Mouse (Mus musculus): ENCODE measurements around the gene Prkg1.
"Not testable (repeated sequence)": the region's sequence is repeated elsewhere in the genome, so short reads cannot be mapped to it uniquely, and the experiment has no call there.

The Prkg1 gene

DNA sequence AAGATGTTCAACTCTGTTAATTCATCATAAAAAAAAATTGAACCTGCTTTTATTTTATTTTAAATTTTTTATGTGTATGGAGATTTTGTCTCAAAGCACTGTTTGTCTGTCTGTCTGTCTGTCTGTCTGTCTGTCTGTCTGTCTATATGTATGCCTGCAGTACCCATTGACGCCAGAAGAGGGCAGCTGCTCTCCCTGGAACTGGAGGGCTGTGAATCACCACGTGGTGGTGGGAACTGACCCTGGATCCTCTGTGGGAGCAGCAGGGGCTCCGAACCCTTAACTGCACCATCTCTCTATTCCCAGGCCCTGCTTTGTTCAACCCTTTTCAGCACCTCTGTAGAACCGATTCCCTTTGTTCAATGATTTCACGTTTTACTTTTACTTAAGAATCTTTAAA, 338.7 kb downstream of the Prkg1 start:
- DNase-seq (ENCODE audit: low spot score): no peak

DNA sequence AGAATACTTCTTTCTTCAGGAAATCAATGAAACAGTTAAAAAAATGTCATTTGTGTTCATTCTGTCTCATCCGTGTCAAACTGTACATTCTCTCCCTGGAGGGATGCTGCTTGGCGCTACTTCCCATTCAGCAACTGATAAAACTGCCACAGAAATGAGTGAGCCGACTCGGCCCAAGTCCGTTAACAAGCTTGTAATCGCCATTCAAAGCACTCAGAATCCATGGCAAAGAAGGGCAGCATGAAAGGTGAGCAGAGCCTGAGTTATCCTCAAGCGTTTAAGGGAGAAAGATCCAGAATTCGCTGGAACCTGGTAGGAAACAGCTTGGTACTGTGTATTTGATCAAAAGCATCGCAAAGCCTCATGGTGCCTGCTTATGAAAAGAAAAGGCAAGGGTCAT, 339.6 kb downstream of the Prkg1 start:
- no peak for DNase-seq (ENCODE audit: low spot score)

DNA sequence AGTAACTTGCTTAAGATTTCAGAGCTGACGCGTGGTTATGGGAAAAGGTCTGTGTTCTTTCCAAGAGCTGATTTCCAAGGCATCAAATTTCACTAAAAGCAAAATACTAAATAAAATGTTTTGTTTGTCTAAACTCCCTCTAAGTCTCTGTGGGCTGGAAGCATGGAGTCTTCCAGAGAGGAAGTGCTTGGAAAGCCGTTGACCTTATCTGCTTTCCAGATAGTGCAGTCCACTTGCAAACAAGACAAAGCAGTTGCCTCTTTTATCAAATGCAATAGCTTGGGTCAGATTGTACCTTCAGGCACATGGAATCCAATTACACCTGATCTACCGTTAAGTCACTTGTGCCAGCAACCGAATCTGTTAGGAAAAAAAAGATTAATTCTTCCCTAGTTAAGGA, 340.5 kb downstream of the Prkg1 start:
- DNase-seq (ENCODE audit: low spot score): no peak

DNA sequence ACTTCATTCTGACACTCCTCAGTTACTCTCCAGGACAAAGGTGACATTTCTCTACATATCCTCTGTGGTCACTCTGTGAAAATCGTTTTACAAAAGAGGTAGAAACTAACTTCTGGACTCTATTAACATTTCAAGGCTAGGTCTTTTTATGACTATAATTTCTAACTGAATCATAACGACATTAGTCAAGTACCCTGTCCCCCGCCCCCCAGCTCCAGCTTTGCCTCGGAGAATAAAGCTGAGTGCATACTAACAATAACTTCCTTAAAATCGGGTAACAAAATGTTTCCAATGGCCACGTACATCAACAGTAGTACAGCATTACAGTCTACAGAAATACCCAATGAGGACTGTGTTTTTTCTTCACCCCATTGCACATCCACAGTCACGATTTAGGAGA, 351.3 kb downstream of the Prkg1 start:
- no peak for DNase-seq (ENCODE audit: low spot score)

DNA sequence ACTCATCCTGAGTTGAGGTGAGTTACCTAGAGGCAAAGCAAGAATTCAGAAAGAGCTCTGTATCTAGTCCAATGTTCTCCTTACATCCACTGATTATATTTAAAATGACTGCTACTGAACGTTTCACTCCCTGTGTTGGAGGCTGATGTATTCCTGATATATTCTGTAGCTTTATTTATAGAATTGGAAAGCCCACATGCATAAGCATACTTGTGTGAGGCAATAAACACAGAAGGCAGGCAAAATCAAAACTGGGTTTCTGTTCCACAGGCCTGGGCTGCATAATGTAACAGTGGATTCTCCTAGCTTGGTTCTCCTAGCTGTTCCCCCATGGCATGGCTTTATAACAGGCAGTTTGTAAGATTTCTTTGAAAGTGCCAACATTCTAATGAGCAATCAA, 368.7 kb downstream of the Prkg1 start:
- no peak for DNase-seq (ENCODE audit: low spot score)

DNA sequence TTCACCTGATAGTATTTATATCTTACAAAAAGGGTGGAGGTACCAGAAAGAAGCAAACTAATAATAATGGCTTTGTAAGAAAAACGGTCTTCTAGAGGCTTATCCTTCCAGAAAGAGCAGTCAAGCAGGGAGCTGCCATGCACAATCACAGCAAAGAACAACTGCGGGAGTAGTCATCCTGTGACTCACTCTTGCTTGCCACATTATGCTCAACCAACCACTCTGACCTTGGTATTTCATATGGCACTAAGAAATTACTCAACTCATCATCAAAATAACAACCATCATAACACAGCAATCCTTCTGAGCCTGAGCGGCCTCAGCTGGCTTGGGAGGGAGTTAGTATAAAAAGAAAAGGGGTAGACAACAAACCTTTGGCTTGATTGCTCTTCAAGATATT, 379.5 kb downstream of the Prkg1 start:
- no peak for DNase-seq (ENCODE audit: low spot score)

DNA sequence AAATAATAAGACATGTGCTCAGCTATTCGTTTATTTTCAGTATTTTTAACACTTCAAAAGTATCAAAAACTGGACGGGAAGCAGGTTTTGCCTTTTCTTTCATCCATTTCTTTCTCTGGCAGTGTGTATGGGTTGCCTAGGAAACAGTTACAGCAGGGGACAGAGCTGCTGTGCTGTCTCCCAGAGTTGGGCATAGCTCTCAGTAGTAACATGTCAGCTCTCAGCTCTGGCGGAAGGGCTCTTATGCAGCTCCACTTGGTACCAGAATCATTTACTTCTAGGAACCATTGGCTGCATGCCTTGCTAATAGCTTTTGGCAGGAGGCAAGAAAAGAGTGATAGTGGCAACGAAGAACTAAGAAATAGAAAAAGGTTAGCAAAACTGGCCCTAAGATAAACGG, 381.0 kb downstream of the Prkg1 start:
- peak; percentile 6 for DNase-seq (ENCODE audit: low spot score)

DNA sequence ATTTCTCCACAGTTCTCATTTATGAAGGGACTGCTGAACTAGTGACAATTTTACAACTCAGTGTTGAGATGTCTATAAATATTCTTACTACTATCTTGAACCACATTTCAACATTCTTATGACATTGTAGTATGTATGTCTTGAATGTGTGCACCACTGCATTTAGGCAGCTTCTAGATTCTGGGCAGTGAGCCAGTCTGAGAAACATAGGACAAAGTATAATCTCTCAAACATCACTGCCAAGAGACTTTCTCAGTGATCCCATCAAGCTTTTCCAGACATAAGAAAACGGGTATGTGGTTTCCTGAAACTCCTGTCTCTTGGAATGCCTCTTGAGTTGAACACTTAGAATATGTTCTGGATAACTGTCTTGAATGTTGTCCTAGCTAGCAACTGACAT, 394.7 kb downstream of the Prkg1 start:
- no peak for DNase-seq (ENCODE audit: low spot score)

DNA sequence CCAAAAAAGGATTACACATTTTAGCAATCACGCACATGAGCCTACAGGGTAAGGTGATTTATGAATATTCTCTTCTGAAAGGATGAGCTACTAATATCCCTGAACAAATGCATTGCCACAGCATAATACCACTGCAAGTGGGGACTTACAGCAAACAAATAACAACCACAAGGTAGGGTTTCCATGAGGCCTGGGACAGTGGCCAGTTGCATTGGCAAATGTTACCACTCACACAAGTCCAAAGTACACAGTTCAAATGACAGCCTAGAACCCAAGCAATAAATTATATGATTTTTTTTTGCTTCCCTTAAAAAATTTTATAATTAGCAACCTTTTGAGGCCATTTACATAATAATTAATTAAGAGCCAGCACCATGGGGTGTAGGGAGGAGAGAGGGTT, 395.7 kb downstream of the Prkg1 start:
- DNase-seq (ENCODE audit: low spot score): no peak

DNA sequence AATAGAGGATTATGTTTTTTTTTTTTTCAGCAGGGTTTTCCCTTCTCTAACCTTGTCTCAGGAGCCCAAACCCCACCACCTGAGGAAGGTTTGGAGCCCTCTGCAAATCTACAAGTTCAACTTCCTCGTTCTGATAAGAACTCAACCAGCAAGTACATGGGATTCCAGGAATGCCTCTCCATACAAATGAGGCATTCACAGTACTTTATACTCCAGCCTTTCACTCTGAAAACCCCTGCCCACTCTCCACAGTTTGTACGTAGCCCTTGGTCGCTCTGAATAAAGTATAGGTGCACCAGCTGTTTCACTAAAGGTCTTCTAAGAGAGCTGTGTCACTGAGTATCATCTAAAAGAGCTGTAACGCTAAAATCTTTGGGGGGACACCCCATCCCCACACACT, 402.8 kb downstream of the Prkg1 start:
- no peak for DNase-seq (ENCODE audit: low spot score)

DNA sequence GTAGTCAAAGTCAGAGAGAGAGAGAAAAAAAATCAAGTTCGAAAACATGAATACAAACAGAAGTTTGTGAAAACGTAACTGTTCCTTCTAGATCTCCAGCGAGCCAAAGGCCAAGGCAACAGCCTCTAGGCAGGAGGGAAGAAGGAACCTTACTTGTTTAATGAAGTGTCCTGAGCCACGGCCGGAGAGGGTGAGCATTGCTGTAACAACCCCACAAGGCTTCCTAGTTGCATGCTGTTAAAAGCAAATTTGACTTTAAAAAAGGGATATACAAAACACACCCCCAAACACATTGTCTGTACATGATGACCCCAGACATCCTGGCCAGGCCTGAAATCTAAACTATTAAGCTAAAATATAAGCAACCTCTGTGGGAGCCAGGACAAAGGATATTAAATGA, 403.3 kb downstream of the Prkg1 start:
- DNase-seq (ENCODE audit: low spot score): peak; percentile 10

DNA sequence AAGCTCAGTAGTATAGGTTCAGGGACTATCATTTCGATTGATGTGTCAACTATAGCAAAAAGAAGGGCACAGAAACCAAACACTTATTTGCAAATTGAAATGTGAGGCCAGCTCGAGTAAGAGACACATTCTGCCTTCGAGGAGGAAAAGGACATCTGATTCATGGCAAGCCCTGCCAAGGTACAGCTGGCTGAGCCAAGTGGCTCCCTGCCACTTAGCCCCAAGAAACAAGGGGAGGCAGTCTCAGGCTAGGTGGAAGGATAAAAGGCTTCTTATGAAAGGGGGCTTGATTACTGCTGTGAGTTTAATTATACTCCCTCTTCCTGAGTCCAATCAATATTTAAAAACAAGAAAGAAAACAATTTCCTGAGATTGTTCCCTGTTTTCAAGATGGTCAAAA, 403.7 kb downstream of the Prkg1 start:
- peak; percentile 64 for DNase-seq (ENCODE audit: low spot score)

DNA sequence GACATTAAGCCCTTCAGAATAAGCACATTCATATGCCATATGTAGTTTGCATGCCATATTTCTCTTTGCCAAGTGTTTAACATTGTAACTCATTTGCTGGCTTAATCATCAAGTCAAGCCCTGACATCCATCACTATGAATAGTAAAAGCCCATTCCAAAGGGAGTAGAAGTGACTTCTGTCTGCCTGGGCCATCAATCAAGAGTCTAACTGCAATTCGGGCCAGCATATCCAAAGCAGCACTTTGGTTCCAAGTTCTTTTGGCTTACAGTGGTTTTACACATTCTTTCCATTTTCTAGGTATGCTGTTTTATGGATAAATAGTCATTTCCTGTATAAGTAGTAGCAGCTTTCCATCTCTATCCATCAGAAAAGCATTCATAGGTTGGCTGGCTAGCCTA, 409.9 kb downstream of the Prkg1 start:
- DNase-seq (ENCODE audit: low spot score): no peak

DNA sequence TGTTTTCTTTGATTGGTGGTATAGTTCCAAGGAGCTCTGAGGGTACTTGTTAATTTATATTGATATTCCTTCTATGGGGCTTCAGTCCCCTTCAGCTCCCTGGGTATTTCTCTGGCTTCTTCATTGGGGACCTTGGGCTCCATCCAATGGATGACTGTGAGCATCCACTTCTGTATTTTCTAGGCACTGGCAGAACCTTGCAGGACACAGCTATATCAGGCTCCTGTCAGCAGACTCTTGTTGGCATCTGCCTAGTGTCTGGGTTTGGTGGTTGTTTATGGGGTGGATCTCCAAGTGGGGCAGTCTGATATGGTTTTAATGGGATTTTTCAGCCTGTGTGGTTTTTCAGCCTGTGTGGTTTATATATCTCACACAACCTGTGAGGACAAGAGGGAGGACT, 412.0 kb downstream of the Prkg1 start:
- DNase-seq (ENCODE audit: low spot score): not testable (repeated sequence)

DNA sequence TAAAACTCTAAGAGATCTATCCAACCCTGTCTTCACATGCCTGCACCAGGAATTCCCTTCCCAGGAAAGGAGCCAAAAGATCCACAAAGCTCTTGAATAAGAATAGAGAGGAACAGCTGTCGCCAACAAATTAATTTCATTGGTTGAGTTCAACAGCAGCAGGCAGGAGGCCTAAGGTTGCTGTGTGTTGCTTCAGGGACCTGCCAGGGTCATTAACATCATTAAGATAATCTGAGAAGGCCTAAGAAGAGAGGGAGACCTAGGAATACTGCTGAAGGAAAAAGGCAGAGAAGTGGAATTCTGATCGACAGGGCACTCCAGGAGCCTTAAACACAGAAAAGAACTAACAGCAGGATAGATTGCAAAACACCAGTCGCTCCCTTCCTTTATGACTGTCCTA, 413.0 kb downstream of the Prkg1 start:
- DNase-seq (ENCODE audit: low spot score): no peak

DNA sequence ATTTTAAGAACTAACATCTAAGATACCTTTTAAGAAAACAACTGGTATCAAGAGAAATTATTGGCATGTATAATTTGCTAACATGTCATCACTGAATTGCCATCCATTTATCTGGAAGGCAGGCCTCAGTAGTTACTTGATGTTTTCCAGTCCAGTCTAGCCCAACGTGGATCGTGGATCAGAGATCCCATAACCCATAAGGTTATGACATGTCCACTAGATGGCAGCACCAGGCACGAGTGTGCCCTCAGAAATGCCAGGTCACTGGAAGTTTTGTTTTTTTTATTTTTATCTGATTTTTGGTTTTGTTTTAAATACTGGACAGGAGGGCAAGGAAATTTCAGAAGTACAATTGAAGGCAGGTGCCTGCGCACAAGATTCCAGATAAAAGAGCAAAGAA, 422.7 kb downstream of the Prkg1 start:
- peak; percentile 55 for DNase-seq (ENCODE audit: low spot score)

DNA sequence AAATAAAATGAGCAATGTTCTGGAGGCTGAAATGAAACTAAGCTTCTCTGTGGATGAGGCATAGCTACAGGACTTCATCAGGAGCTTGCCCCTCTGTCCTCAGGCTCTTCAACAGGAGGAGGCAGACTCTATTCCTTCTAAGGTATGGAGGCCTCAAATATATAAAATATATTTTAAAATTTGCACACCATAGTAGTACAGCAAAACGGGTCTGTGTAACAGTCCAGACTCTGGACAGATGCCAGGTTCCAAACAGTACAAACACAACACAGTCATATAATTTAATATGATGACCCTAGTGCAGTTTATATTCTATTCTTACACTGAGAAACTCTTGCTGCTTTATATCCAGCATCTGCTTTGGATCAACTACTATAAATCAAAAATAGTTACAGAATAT, 423.9 kb downstream of the Prkg1 start:
- no peak for DNase-seq (ENCODE audit: low spot score)

DNA sequence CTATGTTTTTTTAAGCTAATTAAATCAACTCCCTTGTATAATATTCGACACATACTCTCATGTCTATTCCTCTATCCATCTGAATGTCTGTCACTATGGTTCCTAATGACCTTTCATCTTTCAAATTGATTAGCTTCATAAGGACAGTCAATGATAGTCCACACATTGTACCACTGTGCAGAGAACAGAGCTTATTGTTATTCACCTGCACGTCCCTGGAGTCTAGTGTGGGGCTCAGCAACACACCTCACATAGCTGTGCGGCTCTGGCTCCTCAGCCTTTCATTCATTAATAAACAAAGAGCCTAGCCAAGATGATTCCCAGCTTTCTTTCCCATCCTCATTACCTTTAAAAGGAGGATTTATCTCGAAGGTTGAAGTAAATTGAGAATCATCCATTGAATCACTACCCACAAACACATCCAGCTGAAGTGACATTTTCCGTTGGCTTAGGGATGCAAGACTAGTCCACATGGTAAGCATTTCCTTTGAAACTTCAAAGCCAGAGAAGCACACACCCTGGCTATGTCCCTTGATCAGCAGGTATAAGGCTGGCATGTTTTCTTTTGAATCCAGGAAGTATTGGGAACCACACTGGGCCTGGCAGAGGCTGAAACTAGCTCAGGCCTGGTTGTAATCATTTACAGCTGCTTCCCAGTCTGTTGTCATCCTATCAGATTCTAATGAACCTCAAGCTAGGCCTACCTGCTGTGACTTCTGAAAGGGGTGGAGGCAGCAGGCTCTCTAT, 426.3 kb downstream of the Prkg1 start:
- no peak for DNase-seq (ENCODE audit: low spot score)

DNA sequence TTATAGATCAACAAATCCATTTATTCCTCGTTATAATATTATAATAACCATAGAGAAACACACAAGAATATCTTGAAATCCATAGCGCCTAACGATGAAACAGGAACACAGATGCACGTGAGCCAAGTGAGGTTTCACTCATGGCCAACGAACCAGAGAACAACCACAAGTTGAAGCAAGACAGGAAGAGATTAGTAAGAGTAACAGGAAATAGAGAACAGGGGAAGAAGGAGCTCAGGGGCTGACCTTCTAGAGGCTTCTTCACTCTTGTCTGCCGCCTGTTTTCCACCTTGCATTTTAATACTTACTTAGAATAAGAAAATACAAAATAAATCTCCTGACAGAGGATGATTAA, 427.0 kb downstream of the Prkg1 start:
- peak; percentile 26 for DNase-seq (ENCODE audit: low spot score)

DNA sequence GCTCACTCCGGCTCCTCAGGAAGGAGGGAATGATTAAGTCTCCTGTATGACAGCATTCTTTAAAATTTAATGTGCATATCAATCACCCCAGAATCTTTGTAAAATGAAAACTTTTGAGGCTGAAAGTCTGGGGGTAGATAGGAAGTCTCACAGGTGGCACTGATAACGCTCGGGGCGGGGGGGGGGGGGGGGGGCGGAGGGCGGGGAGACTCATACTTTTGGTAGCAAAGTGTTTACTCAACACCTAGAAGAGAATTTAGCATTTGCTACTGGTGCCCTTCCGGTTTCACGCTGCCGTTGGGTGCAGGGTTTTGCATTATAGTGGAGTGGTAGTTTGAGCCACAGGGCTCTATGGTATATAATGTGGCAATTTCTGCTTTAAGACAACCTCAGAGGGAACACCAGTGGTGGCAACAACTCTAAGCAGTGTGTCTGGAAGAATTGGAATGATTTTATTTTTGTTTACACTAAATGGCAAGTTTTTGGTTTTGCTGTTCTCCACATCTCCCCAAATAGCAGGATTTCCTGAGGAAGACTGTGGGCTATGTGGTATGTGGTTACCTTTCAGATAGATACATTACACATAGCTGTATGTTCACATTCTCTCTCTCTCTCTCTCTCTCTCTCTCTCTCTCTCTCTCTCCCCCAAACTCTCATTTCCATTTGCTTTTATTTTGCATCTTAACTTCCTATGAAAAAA, 427.5 kb downstream of the Prkg1 start:
- no peak for DNase-seq (ENCODE audit: low spot score)

DNA sequence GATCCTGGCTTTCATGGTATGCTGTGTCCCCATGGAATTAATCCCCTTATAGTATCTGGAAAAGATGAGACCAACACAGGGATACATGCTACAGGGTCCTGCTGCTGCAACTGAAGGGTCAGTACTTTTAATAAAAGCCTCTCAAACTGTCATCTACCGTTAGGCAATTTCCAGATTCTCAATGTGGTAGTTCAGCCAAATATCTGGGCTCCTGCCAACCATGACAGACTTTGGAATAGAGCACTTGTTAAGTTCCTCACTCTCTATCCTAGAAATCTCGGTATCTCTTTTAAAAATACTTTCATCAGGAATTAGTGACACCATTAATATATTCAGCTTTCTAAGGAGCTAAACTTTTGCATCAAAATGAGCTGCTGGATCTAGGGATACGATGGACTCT, 428.5 kb downstream of the Prkg1 start:
- DNase-seq (ENCODE audit: low spot score): no peak

DNA sequence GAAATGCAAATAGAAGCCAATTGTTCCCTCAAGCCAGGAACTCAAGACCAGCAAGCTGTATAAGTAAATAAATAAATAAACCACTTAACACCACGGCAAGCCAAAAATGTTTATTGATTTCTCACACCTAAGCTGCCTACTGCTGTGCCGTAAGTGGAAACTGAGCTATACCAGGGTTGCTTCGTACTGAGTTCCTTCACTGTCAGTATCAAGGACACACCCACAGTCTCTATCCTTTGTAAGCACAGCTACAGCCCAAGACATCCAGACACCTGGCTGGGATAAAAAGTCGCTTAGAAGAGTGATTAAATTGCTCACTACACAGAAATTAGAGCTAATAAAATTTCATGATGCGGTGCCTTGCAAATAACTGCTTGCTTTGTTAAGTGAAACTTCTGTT, 434.9 kb downstream of the Prkg1 start:
- no peak for DNase-seq (ENCODE audit: low spot score)

DNA sequence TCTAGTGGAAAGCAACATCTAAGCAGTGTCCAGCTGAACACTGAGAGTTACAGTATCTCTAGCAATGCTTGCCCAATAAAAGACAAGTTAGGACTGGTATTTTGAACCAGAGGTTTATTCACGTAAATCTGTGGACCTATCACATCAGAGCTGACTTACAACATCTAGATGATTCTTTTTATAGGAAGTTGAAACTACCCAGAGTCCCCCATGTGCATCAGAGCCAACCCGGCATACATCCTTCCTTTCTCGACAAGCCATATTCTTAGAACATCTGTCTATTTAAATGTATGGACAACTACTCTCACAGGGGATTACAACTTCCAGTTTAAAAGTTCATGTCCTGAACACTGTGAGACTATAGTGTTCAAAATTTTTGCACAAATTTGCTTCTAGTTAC, 460.1 kb downstream of the Prkg1 start:
- no peak for DNase-seq (ENCODE audit: low spot score)

DNA sequence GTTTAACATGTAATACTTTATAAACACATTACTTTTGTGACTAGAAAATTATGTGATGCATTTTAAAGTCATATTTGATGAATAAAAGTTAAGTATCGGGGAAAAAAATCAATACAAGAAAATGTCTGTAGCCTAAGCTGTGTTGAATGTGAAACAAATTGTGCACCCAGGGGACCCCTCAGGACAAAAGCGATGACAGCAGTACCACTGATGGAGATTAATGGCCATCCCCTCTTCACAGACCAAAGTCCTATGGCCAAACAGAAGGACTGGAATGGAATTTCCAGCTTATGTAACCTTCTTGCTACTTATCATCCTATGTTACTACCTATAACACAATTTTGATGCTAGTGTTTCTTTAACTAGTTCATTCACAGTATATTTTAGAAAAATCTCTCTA, 473.6 kb downstream of the Prkg1 start:
- DNase-seq (ENCODE audit: low spot score): no peak

Data from lung, postnatal 25 days (tissue).